Mouse (Mus musculus): ENCODE data around the gene Pdc.

- TF ChIP-seq POLR2A (IDR thresholded peaks at IDR 0.05; ENCODE audit: low read depth, low read length) = no peak
- TF ChIP-seq CTCF (IDR thresholded peaks at IDR 0.05; ENCODE audit: extremely low read depth, insufficient read length, insufficient replicate concordance, low read depth, low read length) = no peak
Observed at GRCm38 (mm10) chr1:150335111-150335510, 15.9 kb downstream of the Pdc start.

Measured in small intestine, adult 2 months (tissue).